Mouse (Mus musculus): Measurements from ENCODE around the gene Cox8b.

The Cox8b gene

GRCm38 (mm10) chr7:140860728-140861127 lies 39.5 kb downstream of the Cox8b start:
- no peak for DNase-seq (ENCODE audit: low spot score in 2 of 2)

DNA sequence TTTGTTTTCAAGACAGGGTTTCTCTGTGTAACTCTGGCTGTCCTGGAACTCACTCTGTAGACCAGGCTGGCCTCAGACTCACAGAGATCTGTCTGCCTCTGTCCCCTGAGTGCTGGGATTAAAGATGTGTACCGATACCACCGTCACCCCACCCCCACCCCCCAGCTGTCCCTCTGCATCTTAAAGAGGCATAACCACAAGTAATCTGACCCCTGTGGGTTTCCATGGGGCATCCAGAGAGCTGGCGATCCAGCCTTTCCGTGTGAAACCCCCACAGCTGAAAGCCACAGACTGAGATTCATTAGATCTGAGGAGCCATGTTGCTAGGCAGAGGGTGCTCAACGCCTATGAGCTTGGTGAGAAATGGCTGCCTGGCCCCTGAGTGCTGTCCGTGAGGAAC lies 40.2 kb downstream of the Cox8b start:
- DNase-seq (ENCODE audit: low spot score in 2 of 2), result no peak

DNA sequence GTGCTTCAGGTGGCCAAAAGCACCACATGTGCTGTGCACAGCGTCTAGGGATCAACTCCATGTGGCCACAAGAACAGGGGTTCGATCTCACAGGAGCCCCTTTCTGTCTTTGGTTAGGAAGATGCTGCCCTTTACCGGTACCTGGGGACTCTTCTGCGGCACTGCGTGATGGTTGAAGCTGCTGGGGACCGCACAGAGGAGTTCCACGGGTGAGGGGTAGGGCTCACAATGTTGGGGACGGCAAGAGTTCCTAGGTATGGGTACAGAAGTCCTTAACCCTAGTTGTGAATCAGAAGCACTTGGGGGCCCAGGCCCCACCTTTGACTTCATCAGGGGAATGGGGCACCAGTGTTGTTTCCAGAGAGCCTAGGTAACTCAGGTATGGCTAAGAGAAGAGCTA lies 41.5 kb downstream of the Cox8b start:
- DNase-seq (ENCODE audit: low spot score in 2 of 2), result no peak

DNA sequence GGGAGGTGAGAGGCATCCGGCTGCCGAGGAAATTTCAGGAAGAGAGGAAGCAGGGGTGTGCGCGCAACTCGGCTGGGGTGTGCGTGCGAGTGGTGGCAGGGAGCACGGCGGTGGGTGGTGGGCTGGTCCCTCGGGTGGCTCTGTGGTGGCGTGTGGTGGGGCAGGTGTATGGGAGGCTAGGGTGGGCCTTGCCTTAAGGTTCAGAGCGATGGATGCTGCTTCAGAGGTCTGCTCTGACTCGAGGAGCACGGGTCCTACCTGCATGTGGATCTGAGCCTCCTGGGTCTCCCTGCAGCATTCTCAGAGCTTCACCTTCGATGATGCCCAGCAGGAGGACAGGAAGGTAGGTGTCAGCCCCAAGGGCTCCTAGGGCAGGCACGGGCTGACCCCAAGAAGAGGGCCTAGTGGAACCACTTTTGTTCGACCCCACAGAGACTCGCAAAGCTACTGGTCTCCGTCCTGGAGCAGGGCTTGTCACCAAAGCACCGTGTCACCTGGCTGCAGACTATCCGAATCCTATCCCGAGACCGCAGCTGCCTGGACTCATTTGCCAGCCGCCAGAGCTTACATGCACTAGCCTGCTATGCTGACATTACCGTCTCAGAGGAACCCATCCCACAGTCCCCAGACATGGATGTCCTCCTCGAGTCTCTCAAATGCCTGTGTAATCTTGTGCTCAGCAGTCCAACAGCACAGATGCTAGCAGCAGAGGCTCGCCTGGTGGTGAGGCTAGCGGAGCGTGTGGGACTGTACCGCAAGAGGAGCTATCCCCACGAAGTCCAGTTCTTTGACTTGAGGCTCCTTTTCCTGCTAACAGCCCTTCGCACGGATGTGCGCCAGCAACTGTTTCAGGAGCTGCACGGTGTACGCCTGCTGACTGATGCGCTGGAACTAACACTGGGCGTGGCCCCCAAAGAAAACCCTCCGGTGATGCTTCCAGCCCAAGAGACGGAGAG lies 42.4 kb downstream of the Cox8b start, which contains the start of gene Bet1l:
Bet1l (minus strand) TSS at position 28 of the 956 bp plus-strand sequence.
- DNase-seq (ENCODE audit: low spot score in 2 of 2), result no peak

- DNase-seq (ENCODE audit: low spot score in 2 of 2), result peak; percentile 78 to 86
These were observed 43.3 kb downstream of the Cox8b start, which contains the start of gene Ric8a for GRCm38 (mm10) chr7:140856785-140857549. Gene Ric8a (plus strand): TSS chr7:140856957.

DNA sequence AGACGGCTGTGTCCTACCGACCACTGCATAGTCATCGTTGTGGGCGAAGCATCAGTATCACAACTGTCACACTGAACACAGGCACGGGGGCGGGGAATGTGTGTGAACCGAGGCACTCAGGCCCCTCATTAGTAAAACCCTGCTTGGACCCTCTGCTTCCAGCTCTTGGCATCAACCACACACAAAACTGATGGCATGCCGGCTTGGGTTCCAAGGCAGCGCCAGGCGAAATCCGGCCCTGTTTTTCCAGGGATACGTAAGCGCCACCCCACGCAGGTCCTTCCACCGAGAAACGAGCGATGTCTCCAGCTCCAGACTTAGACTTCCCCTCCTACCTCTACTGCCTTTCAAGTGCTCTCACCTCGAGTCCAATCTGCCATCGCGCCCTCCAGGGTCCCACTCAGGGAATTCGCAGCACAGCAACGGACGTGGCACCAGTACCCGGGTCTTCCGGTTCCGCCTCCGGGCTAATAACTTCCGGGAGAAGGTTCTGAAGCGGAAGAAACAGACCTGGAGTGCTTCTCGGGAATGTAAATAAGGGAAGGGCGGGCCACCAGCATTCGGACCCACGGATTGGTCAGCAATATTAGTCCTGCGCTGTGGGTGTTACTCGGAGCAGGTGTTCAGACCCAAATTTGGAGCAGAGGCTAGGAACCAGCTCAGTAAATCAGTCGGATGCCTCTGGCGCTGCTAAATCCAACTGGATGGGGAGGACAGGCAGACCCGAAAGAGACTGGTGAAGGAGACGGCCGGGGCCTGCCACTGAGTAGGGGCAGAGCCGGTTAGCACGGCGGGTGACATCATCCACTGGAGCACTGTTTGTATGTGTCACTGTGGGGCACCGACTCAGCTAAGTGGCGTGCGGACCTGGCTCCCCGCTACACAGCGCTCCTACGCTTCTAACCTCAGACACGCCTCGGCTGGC lies 44.1 kb downstream of the Cox8b start, which contains the start of gene Gm45785:
Gm45785 (minus strand) TSS at position 472 of the 925 bp plus-strand sequence.
- peak; percentile 75 to 76 for DNase-seq (ENCODE audit: low spot score in 2 of 2)

- DNase-seq (ENCODE audit: low spot score in 2 of 2), result no peak
These were observed 45.1 kb downstream of the Cox8b start for GRCm38 (mm10) chr7:140855181-140855580.

GRCm38 (mm10) chr7:140854483-140854882 lies 45.8 kb downstream of the Cox8b start:
- no peak for DNase-seq (ENCODE audit: low spot score in 2 of 2)

- no peak for DNase-seq (ENCODE audit: low spot score in 2 of 2)
These were observed 46.9 kb downstream of the Cox8b start for GRCm38 (mm10) chr7:140853386-140853785.

DNA sequence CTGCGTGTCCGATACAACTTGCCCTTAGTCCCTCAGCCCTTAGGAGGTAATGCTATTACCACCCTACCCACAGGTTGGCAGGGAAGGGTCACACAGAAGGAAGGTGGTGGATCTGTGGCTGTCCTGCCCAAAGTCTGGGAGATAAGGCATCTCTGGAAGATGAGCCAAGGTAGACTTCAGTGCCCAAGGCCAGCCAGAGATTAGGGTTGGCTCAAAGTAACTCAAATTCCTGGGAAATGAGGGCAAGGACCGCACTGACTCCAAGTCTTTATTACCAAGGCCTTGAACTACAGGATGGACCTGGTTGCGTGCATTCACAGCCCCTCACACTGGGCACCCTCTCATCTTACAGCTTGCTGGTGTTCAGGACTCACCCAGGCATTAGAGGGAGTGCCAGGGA lies 48.3 kb downstream of the Cox8b start:
- no peak for DNase-seq (ENCODE audit: low spot score in 2 of 2)
